Mouse (Mus musculus): ENCODE data around the gene Cacna2d2. TPM values are rescaled to one million over a fixed set of nuclear protein-coding genes. Genes with fewer than 3 reads are reported as not detected.
A peak's percentile ranks its signal among the peaks of the same experiment; 100 is the strongest.

Cacna2d2 gene
- polyA plus RNA-seq (2015; fragmentation: Nextera tagmentation; extraction: Ambion mirVana), result 9.1 and 9.3 TPM in 2 replicates

DNA sequence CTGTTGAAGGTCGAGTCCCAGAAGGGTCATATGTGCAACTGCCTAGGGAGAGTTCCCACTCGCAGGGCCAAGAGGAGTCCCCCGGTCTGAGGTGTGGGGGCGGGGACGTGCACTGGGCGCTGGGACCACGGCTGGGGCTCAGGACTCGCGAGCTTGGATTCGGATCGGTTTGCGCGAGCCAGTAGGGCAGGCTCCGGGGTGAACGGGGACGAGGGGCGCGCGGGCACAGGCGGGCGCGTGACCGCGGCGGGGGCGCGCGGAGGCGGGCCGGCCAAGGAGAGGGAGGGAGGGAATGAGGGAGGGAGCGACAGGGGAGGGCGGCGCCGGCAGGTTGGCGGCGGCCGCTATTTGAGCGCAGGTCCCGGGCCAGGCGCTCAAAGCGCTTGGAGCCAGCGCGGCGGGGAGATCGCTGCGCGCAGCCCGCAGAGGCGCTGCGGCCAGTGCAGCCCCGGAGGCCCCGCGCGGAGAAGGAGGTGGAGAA, at the start of gene Cacna2d2:
TSS of gene Cacna2d2 (plus strand) at position 122 of the 481 bp plus-strand sequence.
- peak; percentile 69 for ATAC-seq
- Histone ChIP-seq H3K36me3 (ENCODE audit: control insufficient read depth, insufficient read depth, low read length) (no peaks in the 10 kb centered on the region), H3K9ac (ENCODE audit: low read depth, low read length) (peak within 1 kb of the TSS; percentile 91), H3K4me1 (ENCODE audit: control insufficient read depth, insufficient read depth, low read length) (peaks cover 32% of the 10 kb centered on the region), H3K27me3 (ENCODE audit: control insufficient read depth, insufficient read depth, low read depth, low read length) (no peaks in the 10 kb centered on the region), H3K27ac (ENCODE audit: low read length) (peak within 1 kb of the TSS; percentile 78), H3K4me3 (ENCODE audit: low read depth, low read length) (peak within 1 kb of the TSS; percentile 81), H3K9me3 (replicated peaks; ENCODE audit: control insufficient read depth, low read length, poor library complexity, severe bottlenecking) (no peaks in the 10 kb centered on the region), H3K4me2 (ENCODE audit: low read length) (peak within 1 kb of the TSS; percentile 72)
- 0% methylated on average over 22 of the region's 54 CpGs for WGBS

- Histone ChIP-seq H3K9ac (ENCODE audit: low read depth, low read length) (no peak overlapping the region), H3K27ac (ENCODE audit: low read length) (no peak overlapping the region), H3K9me3 (replicated peaks; ENCODE audit: control insufficient read depth, low read length, poor library complexity, severe bottlenecking) (no peaks in the 10 kb centered on the region), H3K4me2 (ENCODE audit: low read length) (no peak overlapping the region), H3K36me3 (ENCODE audit: control insufficient read depth, insufficient read depth, low read length) (no peaks in the 10 kb centered on the region), H3K4me3 (ENCODE audit: low read depth, low read length) (no peak overlapping the region), H3K27me3 (ENCODE audit: control insufficient read depth, insufficient read depth, low read depth, low read length) (no peaks in the 10 kb centered on the region; the same call in 1 of the 2 replicates), H3K4me1 (ENCODE audit: control insufficient read depth, insufficient read depth, low read length) (no peaks in the 10 kb centered on the region)
- WGBS, result 80% methylated on average over 1 of the region's 1 CpGs
- no peak for ATAC-seq
Observed at GRCm38 (mm10) chr9:107354826-107355225, 44.6 kb upstream of the Cacna2d2 start.

- 59% methylated on average over 6 of the region's 7 CpGs for WGBS
- no peak overlapping the region for H3K4me2 ChIP-seq (ENCODE audit: low read length)
- no peaks in the 10 kb centered on the region; the same call in 1 of the 2 replicates for H3K27me3 ChIP-seq (ENCODE audit: control insufficient read depth, insufficient read depth, low read depth, low read length)
- ATAC-seq, result no peak
- no peak overlapping the region for H3K27ac ChIP-seq (ENCODE audit: low read length)
- H3K4me1 ChIP-seq (ENCODE audit: control insufficient read depth, insufficient read depth, low read length), result peaks cover 2% of the 10 kb centered on the region; the same call in 1 of the 2 replicates
- no peak overlapping the region for H3K4me3 ChIP-seq (ENCODE audit: low read depth, low read length)
- no peaks in the 10 kb centered on the region for H3K36me3 ChIP-seq (ENCODE audit: control insufficient read depth, insufficient read depth, low read length)
- no peak overlapping the region for H3K9ac ChIP-seq (ENCODE audit: low read depth, low read length)
- H3K9me3 ChIP-seq (replicated peaks; ENCODE audit: control insufficient read depth, low read length, poor library complexity, severe bottlenecking), result no peaks in the 10 kb centered on the region
Observed at GRCm38 (mm10) chr9:107355870-107356765, 43.3 kb upstream of the Cacna2d2 start.

DNA sequence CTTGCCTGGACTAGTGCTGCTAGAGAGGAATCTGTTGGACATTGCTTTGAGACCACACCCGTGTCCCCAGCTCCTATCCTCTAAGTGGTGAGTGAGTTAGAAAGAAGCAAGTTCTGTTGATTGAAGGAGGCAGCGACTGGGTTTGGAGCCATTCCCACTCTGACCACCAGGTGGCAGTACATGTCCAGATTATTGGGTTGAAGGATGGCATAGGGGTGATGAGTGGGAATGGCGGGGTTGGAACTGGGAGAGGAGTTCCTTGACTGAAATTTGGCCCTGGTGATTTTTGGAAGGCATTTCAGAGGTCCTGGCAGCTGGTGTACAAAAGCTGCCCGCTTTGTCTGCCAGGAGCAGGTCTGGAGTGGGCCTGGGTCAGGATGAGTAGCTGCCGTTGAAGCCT, 41.8 kb upstream of the Cacna2d2 start:
- Histone ChIP-seq H3K27me3 (ENCODE audit: control insufficient read depth, insufficient read depth, low read depth, low read length) (no peaks in the 10 kb centered on the region; the same call in 1 of the 2 replicates), H3K4me1 (ENCODE audit: control insufficient read depth, insufficient read depth, low read length) (peaks cover 7% of the 10 kb centered on the region; the same call in 1 of the 2 replicates), H3K9me3 (replicated peaks; ENCODE audit: control insufficient read depth, low read length, poor library complexity, severe bottlenecking) (no peaks in the 10 kb centered on the region), H3K36me3 (ENCODE audit: control insufficient read depth, insufficient read depth, low read length) (no peaks in the 10 kb centered on the region), H3K9ac (ENCODE audit: low read depth, low read length) (no peak overlapping the region), H3K4me3 (ENCODE audit: low read depth, low read length) (no peak overlapping the region), H3K4me2 (ENCODE audit: low read length) (no peak overlapping the region), H3K27ac (ENCODE audit: low read length) (no peak overlapping the region)
- 19% methylated on average over 5 of the region's 5 CpGs for WGBS
- ATAC-seq, result peak; percentile 61; the same call in 1 of the 2 replicates

GRCm38 (mm10) chr9:107360989-107361388, 38.4 kb upstream of the Cacna2d2 start:
- no peak for ATAC-seq
- peaks cover 7% of the 10 kb centered on the region; the same call in 1 of the 2 replicates for H3K4me1 ChIP-seq (ENCODE audit: control insufficient read depth, insufficient read depth, low read length)
- 18% methylated on average over 3 of the region's 3 CpGs for WGBS

GRCm38 (mm10) chr9:107366644-107367043, 32.8 kb upstream of the Cacna2d2 start:
- Histone ChIP-seq H3K9ac (ENCODE audit: low read depth, low read length) (no peak overlapping the region), H3K27ac (ENCODE audit: low read length) (no peak overlapping the region)
- ATAC-seq, result no peak

More at GRCm38 (mm10) chr9:107360989-107361388, 38.4 kb upstream of the Cacna2d2 start:
- Histone ChIP-seq H3K4me3 (ENCODE audit: low read depth, low read length) (no peak overlapping the region), H3K27me3 (ENCODE audit: control insufficient read depth, insufficient read depth, low read depth, low read length) (no peaks in the 10 kb centered on the region; the same call in 1 of the 2 replicates), H3K36me3 (ENCODE audit: control insufficient read depth, insufficient read depth, low read length) (no peaks in the 10 kb centered on the region), H3K9me3 (replicated peaks; ENCODE audit: control insufficient read depth, low read length, poor library complexity, severe bottlenecking) (no peaks in the 10 kb centered on the region), H3K9ac (ENCODE audit: low read depth, low read length) (no peak overlapping the region), H3K27ac (ENCODE audit: low read length) (no peak overlapping the region), H3K4me2 (ENCODE audit: low read length) (no peak overlapping the region)

DNA sequence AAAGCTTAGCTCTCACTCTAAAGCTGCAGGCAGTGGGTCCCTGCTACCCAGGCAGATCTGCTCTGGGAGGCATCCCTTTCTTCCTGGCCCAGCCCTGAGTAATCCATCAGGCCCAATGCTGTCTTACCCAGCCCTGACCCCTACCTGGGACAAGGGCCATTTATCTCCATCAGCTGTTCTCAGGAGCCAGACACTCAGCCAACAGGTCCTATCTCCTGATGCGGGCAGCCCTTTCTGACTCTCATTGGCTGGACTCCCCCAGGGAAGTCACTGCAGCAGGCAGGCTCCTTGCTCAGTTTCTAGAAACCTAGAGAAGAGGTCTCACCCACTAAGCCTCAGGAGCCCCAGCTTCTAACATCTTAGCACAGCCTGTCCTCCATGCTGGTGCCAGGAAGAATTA, 31.1 kb upstream of the Cacna2d2 start:
- WGBS, result 94% methylated on average over 1 of the region's 1 CpGs
- Histone ChIP-seq H3K4me1 (ENCODE audit: control insufficient read depth, insufficient read depth, low read length) (peaks cover 7% of the 10 kb centered on the region), H3K9me3 (replicated peaks; ENCODE audit: control insufficient read depth, low read length, poor library complexity, severe bottlenecking) (no peaks in the 10 kb centered on the region), H3K4me2 (ENCODE audit: low read length) (no peak overlapping the region), H3K36me3 (ENCODE audit: control insufficient read depth, insufficient read depth, low read length) (no peaks in the 10 kb centered on the region), H3K9ac (ENCODE audit: low read depth, low read length) (no peak overlapping the region), H3K4me3 (ENCODE audit: low read depth, low read length) (no peak overlapping the region), H3K27ac (ENCODE audit: low read length) (0 out of 2 replicates have a peak overlapping the region, but pooled peaks have one; percentile 22), H3K27me3 (ENCODE audit: control insufficient read depth, insufficient read depth, low read depth, low read length) (no peaks in the 10 kb centered on the region)
- no peak for ATAC-seq

More at GRCm38 (mm10) chr9:107366644-107367043, 32.8 kb upstream of the Cacna2d2 start:
- WGBS, result 2% methylated on average over 3 of the region's 3 CpGs
- no peak overlapping the region for H3K4me3 ChIP-seq (ENCODE audit: low read depth, low read length)
- no peaks in the 10 kb centered on the region for H3K9me3 ChIP-seq (replicated peaks; ENCODE audit: control insufficient read depth, low read length, poor library complexity, severe bottlenecking)
- H3K36me3 ChIP-seq (ENCODE audit: control insufficient read depth, insufficient read depth, low read length), result no peaks in the 10 kb centered on the region
- H3K4me1 ChIP-seq (ENCODE audit: control insufficient read depth, insufficient read depth, low read length), result peaks cover 7% of the 10 kb centered on the region
- no peak overlapping the region for H3K4me2 ChIP-seq (ENCODE audit: low read length)
- H3K27me3 ChIP-seq (ENCODE audit: control insufficient read depth, insufficient read depth, low read depth, low read length), result no peaks in the 10 kb centered on the region

GRCm38 (mm10) chr9:107369270-107370105, 29.9 kb upstream of the Cacna2d2 start:
- ATAC-seq, result peak; percentile 44; the same call in 1 of the 2 replicates
- H3K27ac ChIP-seq (ENCODE audit: low read length), result peak overlapping the region; percentile 60

More at GRCm38 (mm10) chr9:107369270-107370105, 29.9 kb upstream of the Cacna2d2 start:
- Histone ChIP-seq H3K4me1 (ENCODE audit: control insufficient read depth, insufficient read depth, low read length) (peaks cover 7% of the 10 kb centered on the region), H3K4me2 (ENCODE audit: low read length) (no peak overlapping the region), H3K9me3 (replicated peaks; ENCODE audit: control insufficient read depth, low read length, poor library complexity, severe bottlenecking) (no peaks in the 10 kb centered on the region), H3K27me3 (ENCODE audit: control insufficient read depth, insufficient read depth, low read depth, low read length) (no peaks in the 10 kb centered on the region), H3K36me3 (ENCODE audit: control insufficient read depth, insufficient read depth, low read length) (no peaks in the 10 kb centered on the region), H3K9ac (ENCODE audit: low read depth, low read length) (no peak overlapping the region), H3K4me3 (ENCODE audit: low read depth, low read length) (no peak overlapping the region)
- 31% methylated on average over 10 of the region's 10 CpGs for WGBS
